Mouse (Mus musculus) spleen, adult 2 months (tissue): ENCODE measurements at regions not wholly inside any gene's neighbourhood (a gene's known extent, or its start where the extent isn't known, plus 50 kb on each side); places are given as distances from the start of the nearest gene placed in this dataset.

ENCODE experiments used
- CTCF ChIP-seq: fragments of 200-500 bp; IDR thresholded peaks from 2 replicates; pipeline ENCODE4 v1.5.1; 2011; ENCODE audit warnings: mild to moderate bottlenecking, inconsistent platforms; ENCODE audit not compliant: insufficient read depth, insufficient read length, insufficient replicate concordance; ENCODE audit errors: extremely low read depth
- POLR2A ChIP-seq: fragments of 200-500 bp; IDR thresholded peaks from 2 replicates; pipeline ENCODE4 v1.6.1; 2011; ENCODE audit warnings: low read depth, low read length, inconsistent platforms

DNA sequence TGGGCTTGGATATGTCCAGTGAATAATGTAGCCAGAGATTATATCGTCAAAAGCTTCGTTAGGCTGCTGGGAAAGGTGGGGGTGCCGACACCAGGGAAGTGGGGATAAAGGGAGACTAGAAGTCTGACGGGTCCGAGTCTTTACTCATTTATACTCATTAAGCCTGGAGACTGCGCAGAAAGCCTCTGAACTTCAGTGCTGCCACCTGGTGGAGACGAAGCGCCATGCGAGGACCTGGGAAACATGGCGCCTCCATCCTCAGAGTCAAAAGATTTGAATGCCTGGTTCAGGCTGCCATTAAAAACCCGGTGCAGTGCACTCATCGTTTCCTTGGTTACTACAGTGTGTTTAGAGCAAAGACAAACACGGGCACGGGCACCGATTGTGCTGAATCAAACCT lies 337.2 kb downstream of the Hlx start:
- TF ChIP-seq POLR2A, result no peak
- TF ChIP-seq CTCF, result peak; percentile 83
